Mouse (Mus musculus) limb, embryonic 15.5 days (tissue): ENCODE measurements around the gene Arid4b. TPM values are rescaled to one million over a fixed set of nuclear protein-coding genes. Genes with fewer than 3 reads are reported as not detected.

ENCODE experiments used
- ATAC-seq: fragments of 200-750 bp; cut with Nextera tagmentation; 2 replicates; pipeline ENCODE4 v1.8.0; 2017; ENCODE audit warnings: low read depth, moderate TSS enrichment; ENCODE audit not compliant: insufficient number of reproducible peaks, low FRiP score, low TSS enrichment
- H3K27ac ChIP-seq: fragments of 300-500 bp; sonication (generic); 2 replicates; pipeline ENCODE4 v1.5.1; 2015; ENCODE audit warnings: moderate library complexity, mild to moderate bottlenecking, inconsistent platforms
- H3K27me3 ChIP-seq: fragments of 300-500 bp; sonication (generic); 2 replicates; pipeline ENCODE4 v1.6.1; 2015; ENCODE audit warnings: inconsistent platforms
- H3K36me3 ChIP-seq: fragments of 300-500 bp; sonication (generic); 2 replicates; pipeline ENCODE4 v1.6.1; 2015; ENCODE audit warnings: inconsistent platforms
- H3K4me1 ChIP-seq: fragments of 300-500 bp; sonication (generic); 2 replicates; pipeline ENCODE4 v1.6.1; 2015; ENCODE audit warnings: inconsistent platforms
- H3K4me2 ChIP-seq: fragments of 300-500 bp; sonication (generic); 2 replicates; pipeline ENCODE4 v1.6.1; 2015; ENCODE audit warnings: mild to moderate bottlenecking, inconsistent platforms
- H3K4me3 ChIP-seq: fragments of 300-500 bp; sonication (generic); 2 replicates; pipeline ENCODE4 v1.5.1; 2015; ENCODE audit warnings: mild to moderate bottlenecking, inconsistent platforms
- H3K9ac ChIP-seq: fragments of 300-500 bp; sonication (generic); 2 replicates; pipeline ENCODE4 v1.6.1; 2015; ENCODE audit warnings: inconsistent platforms
- H3K9me3 ChIP-seq: fragments of 300-500 bp; sonication (generic); 2 replicates; pipeline ENCODE4 v1.6.1; 2016; ENCODE audit warnings: inconsistent platforms
- WGBS: fragments of 180-500 bp; shearing (Covaris S2); methylation state at CpG from one replicate; pipeline ENCODE4 v1.1.7; 2015; 5-methylcytosine and 5-hydroxymethylcytosine counted together
- polyA plus RNA-seq: library from polyadenylated mRNA; unstranded; fragments of >200 nt; fragmentation: Nextera tagmentation; extraction: Ambion mirVana; gene quantifications from 2 replicates; pipeline ENCODE4 v1.2.1, GENCODE M21; 2015

The Arid4b gene
- polyA plus RNA-seq, 1 experiment from 2014 or later = 79.0 TPM

- ATAC-seq = no peak
- H3K4me2 ChIP-seq = no peak overlapping the region
- no peak overlapping the region for H3K27ac ChIP-seq
- no peaks in the 10 kb centered on the region for H3K27me3 ChIP-seq
- H3K4me3 ChIP-seq = no peak overlapping the region
- H3K9ac ChIP-seq = no peak overlapping the region
- 0 out of 2 replicates have a peak, but pooled peaks cover 4% of the 10 kb centered on the region for H3K36me3 ChIP-seq
- no peaks in the 10 kb centered on the region for H3K4me1 ChIP-seq
- 96% methylated on average over 2 of the region's 2 CpGs for WGBS
- H3K9me3 ChIP-seq = no peaks in the 10 kb centered on the region
These were observed 52.8 kb downstream of the Arid4b start for GRCm38 (mm10) chr13:14115805-14116204.

DNA sequence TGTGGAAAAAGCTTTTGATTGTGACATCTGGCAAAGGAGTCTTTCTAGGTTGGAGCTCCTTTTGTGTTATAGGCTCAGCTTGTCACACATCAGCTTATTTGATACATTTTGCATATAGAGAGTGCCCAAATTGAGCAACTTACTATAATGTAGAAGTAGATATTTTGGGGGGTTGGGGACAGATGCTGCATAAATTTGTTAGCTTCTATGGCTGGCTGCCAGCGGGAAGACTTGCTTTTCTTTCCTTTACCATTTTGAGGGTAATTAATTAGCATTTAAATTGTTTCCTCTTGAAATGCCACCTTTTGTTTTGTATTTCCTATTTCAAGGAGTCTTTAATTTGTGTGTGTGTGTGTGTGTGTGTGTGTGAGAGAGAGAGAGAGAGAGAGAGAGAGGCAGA, 68.6 kb downstream of the Arid4b start:
- no peak overlapping the region for H3K27ac ChIP-seq
- no peak overlapping the region for H3K9ac ChIP-seq
- peaks cover 20% of the 10 kb centered on the region for H3K36me3 ChIP-seq
- no peak overlapping the region for H3K4me3 ChIP-seq
- no peaks in the 10 kb centered on the region for H3K9me3 ChIP-seq
- H3K4me1 ChIP-seq = no peaks in the 10 kb centered on the region
- no peaks in the 10 kb centered on the region for H3K27me3 ChIP-seq
- ATAC-seq = no peak
- no peak overlapping the region for H3K4me2 ChIP-seq
- 68% methylated on average over 1 of the region's 1 CpGs for WGBS

GRCm38 (mm10) chr13:14142294-14142966, 79.4 kb downstream of the Arid4b start:
- H3K4me1 ChIP-seq = no peaks in the 10 kb centered on the region
- H3K27ac ChIP-seq = no peak overlapping the region
- no peak overlapping the region for H3K4me3 ChIP-seq
- no peaks in the 10 kb centered on the region for H3K27me3 ChIP-seq
- H3K9me3 ChIP-seq = no peaks in the 10 kb centered on the region
- peaks cover 24% of the 10 kb centered on the region for H3K36me3 ChIP-seq
- ATAC-seq = no peak
- no peak overlapping the region for H3K9ac ChIP-seq
- no peak overlapping the region for H3K4me2 ChIP-seq
- 93% methylated on average over 2 of the region's 2 CpGs for WGBS

DNA sequence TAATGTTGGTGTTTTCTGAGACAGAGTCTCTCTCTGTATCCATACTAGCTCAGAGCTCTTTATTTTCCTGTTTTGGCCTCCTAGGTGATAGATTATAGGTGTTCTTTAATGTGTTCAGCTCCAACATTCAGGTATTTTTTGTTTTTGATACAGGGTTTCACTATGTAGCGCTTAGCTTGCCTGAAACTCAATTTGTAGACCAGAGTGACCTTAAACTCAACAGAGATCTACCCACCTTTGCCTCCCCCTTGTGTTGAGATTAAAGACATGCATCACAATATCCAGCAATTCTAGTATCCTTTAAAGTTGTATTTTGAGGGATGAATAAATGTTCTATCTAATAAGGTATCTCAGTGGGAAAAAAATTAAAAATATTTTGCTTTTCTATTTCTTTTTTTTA, 115.0 kb downstream of the Arid4b start:
- peaks cover 3% of the 10 kb centered on the region; the same call in 1 of the 2 replicates for H3K36me3 ChIP-seq
- no peak overlapping the region for H3K9ac ChIP-seq
- H3K27me3 ChIP-seq = no peaks in the 10 kb centered on the region
- H3K4me3 ChIP-seq = no peak overlapping the region
- WGBS = 97% methylated on average over 1 of the region's 1 CpGs
- no peak for ATAC-seq
- H3K4me1 ChIP-seq = no peaks in the 10 kb centered on the region
- no peak overlapping the region for H3K4me2 ChIP-seq
- no peak overlapping the region for H3K27ac ChIP-seq
- no peaks in the 10 kb centered on the region for H3K9me3 ChIP-seq

GRCm38 (mm10) chr13:14179669-14180068, 116.6 kb downstream of the Arid4b start:
- Histone ChIP-seq H3K4me2 (no peak overlapping the region), H3K9ac (no peak overlapping the region), H3K9me3 (no peaks in the 10 kb centered on the region), H3K27ac (no peak overlapping the region), H3K27me3 (no peaks in the 10 kb centered on the region), H3K4me1 (no peaks in the 10 kb centered on the region), H3K36me3 (peaks cover 4% of the 10 kb centered on the region; the same call in 1 of the 2 replicates), H3K4me3 (no peak overlapping the region)
- 83% methylated on average over 3 of the region's 3 CpGs for WGBS
- no peak for ATAC-seq

DNA sequence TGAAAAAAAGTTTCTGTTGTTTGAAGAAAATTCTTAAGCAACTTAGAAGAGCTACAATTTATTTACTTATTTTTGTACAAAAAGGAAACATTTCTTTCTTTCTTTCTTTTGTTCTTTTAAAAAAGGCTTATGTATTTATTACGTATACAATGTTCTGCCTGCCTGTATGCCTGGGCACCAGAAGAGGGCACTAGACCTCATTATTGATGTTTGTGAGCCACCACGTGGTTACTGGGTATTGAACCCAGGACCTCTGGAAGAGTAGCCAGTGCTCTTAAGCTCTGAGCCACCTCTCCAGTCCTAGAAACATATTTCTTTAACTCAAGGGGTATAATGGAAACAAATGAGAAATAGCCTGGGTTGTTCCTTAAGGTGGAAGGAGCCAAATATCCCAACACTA, 182.9 kb downstream of the Arid4b start:
- Histone ChIP-seq H3K27ac (no peak overlapping the region), H3K27me3 (no peaks in the 10 kb centered on the region), H3K9ac (no peak overlapping the region), H3K36me3 (no peaks in the 10 kb centered on the region), H3K4me3 (no peak overlapping the region), H3K9me3 (no peaks in the 10 kb centered on the region), H3K4me2 (no peak overlapping the region), H3K4me1 (no peaks in the 10 kb centered on the region)
- ATAC-seq = no peak
- WGBS = 55% methylated on average over 2 of the region's 2 CpGs

Other genes starting within 250 kb of the Arid4b start
- gene B3galnt2, start 108.8 kb upstream of the Arid4b start, polyA plus RNA-seq = 37.5 and 39.8 TPM in 2 replicates
- gene Tbce, start 23.6 kb upstream of the Arid4b start, polyA plus RNA-seq = 50.1 and 50.8 TPM in 2 replicates
- 48.4 and 51.4 TPM in 2 replicates for gene Ggps1, start 256 bp downstream of the Arid4b start, polyA plus RNA-seq